Mouse (Mus musculus): Measurements from ENCODE around the gene En1.

DNA sequence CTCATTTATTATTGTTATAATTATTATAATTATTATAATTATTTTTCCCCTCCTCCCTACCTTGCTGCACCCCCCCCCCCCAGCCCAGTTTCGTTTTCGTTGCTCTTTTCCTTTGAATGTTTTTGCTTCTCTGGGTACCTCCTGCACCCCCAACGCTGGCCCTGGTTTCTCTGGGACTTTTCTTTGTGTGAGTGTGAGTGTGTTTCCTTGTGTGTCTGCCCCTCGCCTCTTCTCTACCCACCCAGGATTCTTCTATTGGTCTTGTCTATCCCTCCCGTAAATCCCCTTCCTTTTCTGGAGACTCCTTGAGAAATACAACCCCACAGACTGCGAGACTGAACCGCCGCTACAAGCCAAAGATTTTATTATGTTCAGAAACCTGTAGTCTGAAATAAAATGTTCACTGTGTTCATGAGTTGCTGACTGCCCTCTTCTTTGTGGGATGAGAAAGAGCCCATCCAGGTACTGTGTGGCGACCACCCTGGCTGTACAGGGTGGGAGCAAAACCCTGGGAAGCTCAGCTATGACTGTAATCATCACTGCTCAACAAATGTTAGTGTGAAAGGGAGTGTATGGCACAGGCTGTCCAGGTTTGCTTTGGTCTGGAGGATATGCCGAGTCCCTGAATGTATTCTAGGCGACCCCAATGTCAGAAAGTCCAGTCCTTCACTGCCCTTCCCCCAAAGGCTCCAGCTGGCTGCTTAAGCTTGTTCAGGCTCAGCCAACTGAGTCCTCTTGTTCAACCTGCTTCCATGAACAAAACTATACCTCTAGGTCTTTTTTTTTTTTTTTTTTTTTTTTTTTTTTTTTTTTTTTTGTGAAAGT, 5.6 kb downstream of the En1 start:
- no peak for TF ChIP-seq CTCF (IDR thresholded peaks at IDR 0.05; ENCODE audit: control insufficient read depth, insufficient read depth, low read length)
- TF ChIP-seq POLR2A (IDR thresholded peaks at IDR 0.05; ENCODE audit: borderline replicate concordance, control insufficient read depth, low read depth, low read length): no peak
